Mouse (Mus musculus): Measurements from ENCODE around the gene Nr5a2.

Gene Nr5a2

DNA sequence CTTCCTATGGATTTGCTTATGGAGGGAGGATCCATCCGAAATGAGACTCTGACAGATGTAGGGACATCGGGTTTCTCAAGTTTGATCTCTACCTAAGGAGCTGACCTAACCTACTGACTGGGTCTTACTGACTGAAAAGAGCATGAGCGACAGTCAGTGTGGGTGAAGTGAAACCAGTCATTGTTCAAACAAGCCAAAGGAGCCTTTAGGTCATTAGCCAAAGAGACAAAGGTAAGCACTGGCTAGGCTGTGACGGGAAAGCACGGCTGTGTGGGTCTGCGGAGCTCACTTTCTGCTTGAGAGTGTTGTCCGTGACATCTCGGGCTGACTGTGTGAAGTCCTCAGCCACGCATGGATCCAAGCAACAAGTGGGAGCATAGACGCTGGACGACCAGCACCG lies 50.1 kb downstream of the Nr5a2 start:
- DNase-seq (ENCODE audit: low read depth): no peak

- no peak for DNase-seq (ENCODE audit: low read depth)
Observed at GRCm38 (mm10) chr1:136909494-136910037, 50.7 kb downstream of the Nr5a2 start.

GRCm38 (mm10) chr1:136898130-136898529 lies 62.1 kb downstream of the Nr5a2 start:
- DNase-seq (ENCODE audit: low read depth): no peak

DNA sequence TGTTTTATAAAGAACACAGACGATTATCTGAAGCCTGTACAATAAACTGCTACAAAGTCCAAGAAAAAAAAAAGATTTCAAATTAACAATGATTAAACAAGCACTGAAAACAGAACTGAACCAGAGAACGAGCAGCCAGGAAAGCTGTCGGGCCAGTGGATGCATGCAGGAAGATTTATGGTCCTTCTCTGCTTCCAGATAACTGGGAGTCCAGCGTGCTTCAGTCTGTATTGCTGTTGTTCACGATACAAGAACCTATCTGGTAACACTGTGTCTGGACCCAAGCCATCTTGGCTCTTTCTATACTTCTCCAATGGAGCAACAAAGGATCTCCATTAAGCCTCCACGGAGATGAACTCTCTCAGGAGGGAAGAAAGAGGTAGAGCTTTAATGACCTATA lies 63.9 kb downstream of the Nr5a2 start:
- no peak for DNase-seq (ENCODE audit: low read depth)

DNA sequence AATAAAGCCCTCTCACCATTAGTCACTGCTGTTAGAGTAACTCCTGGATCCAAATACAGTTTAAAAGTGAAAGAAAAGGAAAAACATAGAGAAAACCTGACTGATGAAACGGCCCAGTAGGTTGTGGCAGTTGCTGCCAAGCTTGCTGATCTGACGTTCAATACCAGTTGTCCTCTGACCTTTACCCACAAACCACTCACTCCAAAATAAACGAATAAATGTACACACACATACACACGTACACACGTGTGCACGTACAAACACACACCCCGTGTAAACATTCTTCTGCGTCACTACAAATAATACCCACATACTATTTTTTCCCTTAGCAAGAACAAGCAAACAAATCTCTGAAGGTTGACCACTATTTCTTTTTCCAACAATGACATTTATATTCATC lies 64.4 kb downstream of the Nr5a2 start:
- DNase-seq (ENCODE audit: low read depth): no peak

- DNase-seq (ENCODE audit: low read depth): no peak
Observed at GRCm38 (mm10) chr1:136894753-136895152, 65.5 kb downstream of the Nr5a2 start.

- DNase-seq (ENCODE audit: low read depth): no peak
Observed at GRCm38 (mm10) chr1:136893162-136893561, 67.1 kb downstream of the Nr5a2 start.

DNA sequence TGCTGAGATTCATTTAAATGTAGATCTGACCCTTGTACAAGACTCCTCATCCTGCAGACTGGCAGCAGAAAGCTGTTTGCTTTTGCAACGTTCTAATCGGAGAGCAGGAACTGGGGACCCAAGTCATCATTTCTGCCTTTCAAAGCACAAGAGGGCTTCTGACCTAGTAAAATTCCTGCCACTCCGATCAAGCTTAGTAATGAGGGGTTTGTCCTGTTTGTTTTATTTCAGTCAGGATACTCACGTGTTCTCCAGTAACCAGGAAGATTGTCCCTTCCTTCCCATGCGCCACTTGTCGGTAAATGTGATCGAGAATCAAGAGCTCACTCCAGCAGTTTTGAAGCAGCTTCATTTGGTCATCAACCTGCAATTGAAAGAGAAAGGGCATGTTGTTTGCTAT lies 69.8 kb downstream of the Nr5a2 start:
- DNase-seq (ENCODE audit: low read depth): no peak

DNA sequence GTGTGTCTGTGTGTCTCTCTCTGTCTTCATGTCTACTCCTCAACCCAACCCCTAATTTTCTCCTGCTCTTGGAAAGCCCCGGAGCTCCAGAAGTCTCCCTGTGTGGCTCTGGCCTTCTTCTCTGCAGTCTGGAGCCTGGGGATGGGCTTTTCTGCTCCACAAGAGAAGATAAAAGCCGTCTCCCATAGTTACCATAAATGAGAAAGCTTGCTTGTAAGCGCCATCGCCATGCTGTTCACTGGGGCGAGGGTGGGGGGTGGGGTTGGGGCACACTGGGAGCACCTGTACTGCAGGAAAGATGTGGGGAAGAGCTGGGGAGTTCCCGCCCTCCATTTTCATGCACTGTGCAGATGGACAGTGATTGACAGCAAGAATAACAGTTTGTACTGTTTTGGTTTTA lies 71.5 kb downstream of the Nr5a2 start:
- DNase-seq (ENCODE audit: low read depth): no peak

DNA sequence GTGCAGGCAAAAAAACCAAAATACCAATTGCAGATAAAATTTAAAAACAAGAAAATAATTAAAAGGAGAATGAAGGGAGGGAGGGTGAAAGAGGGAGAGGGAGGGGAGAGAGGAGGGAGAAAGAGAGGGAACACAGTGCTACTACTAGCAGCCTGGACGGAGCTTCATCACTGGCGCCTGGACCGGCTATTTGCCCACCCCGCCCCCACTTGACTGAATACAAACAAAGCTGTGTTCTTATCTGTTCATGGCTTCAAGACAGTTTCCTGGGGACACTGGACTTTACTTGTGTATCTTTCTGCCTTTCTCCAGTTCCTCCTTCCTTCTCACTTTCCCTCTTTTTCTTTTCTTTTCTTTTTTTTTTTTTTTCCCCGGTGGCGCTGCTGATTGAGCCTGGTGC lies 73.6 kb downstream of the Nr5a2 start:
- DNase-seq (ENCODE audit: low read depth): no peak

DNA sequence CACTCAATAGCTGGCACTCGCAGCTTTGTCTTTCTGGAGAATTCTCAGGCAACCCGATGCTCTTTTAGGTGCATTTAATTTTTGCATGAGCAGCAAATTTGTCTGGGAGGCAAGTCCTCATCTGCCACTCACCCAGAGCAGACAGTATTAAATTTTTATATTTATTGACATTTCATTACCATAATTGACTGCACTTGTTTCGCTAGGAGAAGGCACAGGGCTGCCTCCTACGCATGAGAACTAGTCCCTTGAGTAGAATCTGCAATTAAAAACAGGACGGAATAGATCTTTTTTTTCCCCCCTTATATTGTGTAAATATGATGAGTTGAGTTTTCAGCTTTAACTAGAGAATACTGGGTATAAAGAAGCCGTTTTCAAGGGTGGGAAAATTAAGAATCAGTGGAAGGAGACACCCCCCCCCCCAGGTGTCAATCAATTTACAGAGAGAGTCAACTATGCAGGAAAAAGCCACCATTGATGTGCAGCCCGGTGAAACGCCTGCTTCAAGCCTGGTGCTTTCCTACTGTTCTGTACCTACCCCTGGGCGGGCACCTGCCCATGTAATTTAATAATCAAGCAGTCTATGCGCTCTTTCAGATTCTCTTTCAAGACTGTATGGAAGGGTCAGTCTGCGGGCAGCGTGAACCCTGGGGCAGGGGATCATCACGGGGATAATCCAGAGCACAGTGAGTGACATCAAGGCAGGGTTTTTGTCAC lies 76.6 kb downstream of the Nr5a2 start:
- DNase-seq (ENCODE audit: low read depth): no peak

DNA sequence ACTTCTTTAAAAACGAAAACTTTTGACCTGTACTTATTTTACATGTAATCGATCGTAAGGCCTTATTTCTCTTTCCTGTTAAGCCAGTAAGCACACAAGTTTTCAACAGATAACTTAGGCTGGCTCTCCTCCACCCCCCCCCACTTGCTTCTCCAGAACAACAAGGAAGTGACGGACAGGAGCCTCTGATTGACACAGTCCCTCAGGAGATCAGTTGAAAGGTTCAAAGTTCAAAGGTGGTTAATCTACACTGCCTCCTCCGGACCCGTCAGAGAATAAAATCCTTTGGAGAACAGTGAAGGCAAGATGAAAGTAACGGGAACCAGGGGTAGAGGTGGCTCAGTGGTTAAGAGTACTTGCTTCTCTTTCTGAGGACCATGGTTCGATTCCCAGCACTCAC lies 80.0 kb downstream of the Nr5a2 start:
- DNase-seq (ENCODE audit: low read depth): no peak

- DNase-seq (ENCODE audit: low read depth): no peak
Observed at GRCm38 (mm10) chr1:136875006-136875405, 85.2 kb downstream of the Nr5a2 start.

- DNase-seq (ENCODE audit: low read depth): no peak
Observed at GRCm38 (mm10) chr1:136868955-136869354, 91.3 kb downstream of the Nr5a2 start.

GRCm38 (mm10) chr1:136868285-136868684 lies 92.0 kb downstream of the Nr5a2 start:
- no peak for DNase-seq (ENCODE audit: low read depth)

- DNase-seq (ENCODE audit: low read depth): peak; percentile 2
Observed at GRCm38 (mm10) chr1:136866481-136867092, 93.7 kb downstream of the Nr5a2 start.

- no peak for DNase-seq (ENCODE audit: low read depth)
Observed at GRCm38 (mm10) chr1:136863209-136863608, 97.0 kb downstream of the Nr5a2 start.

DNA sequence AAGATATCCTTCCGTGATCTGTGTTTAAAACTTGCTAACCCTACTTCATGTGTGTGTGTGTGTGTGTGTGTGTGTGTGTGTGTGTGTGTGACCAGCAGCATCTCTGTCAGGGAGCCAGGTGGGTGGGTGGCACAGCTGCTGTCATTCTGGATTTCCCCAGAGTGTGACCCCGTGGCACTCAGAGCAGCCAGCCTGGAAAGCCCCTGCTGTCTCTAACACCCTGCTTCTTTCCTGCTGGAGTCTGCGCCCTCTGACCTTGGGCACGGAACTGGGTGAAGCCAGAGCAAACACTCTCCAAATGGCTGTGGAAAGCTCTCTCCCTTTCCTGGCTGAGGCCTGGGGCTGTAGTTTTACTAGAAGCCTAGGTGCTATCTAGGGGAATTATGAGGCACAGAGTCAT lies 100.8 kb downstream of the Nr5a2 start:
- DNase-seq (ENCODE audit: low read depth): no peak

DNA sequence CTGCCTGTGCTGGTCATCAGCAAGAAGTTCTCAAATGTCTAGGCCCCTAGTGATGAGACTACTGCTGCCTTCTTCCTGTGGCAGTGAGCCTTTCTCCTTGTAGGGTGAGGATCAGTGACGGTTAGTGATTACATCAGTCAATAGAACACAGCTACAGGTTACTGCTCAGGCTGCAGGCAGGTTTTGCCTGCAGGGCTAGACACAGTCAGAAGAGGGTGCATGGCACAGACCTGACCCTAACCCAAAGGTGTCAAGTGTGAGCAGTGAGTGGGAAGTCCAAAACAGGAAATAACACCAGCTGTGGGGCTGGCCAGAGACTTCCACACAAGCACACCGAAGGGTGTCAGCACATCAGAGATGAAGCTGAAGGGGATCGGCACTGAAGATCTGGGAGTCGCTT lies 101.5 kb downstream of the Nr5a2 start:
- DNase-seq (ENCODE audit: low read depth): no peak

- peak; percentile 5 for DNase-seq (ENCODE audit: low read depth)
Observed at GRCm38 (mm10) chr1:136856104-136856503, 104.1 kb downstream of the Nr5a2 start.

DNA sequence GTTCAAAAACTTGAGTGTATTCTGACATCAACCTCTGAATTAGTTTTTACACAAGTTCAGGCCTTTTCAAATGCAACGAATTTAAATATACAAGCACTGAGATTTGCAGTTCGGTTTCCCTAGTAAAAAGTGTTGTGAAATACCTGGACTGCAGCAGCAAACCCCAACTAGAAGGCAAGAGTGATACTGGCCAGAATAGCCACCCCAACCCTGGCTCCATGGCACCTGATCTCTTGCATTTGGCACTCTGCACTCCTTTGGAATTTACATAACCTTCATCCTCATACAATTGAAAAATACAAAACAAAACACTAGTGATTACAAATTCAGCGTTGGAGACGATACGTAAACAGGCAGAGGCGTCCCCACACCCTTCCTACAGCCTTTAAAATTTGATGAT lies 111.5 kb downstream of the Nr5a2 start:
- DNase-seq (ENCODE audit: low read depth): no peak

GRCm38 (mm10) chr1:136846081-136846480 lies 114.2 kb downstream of the Nr5a2 start:
- DNase-seq (ENCODE audit: low read depth): no peak

- DNase-seq (ENCODE audit: low read depth): no peak
Observed at GRCm38 (mm10) chr1:136845341-136845740, 114.9 kb downstream of the Nr5a2 start.

DNA sequence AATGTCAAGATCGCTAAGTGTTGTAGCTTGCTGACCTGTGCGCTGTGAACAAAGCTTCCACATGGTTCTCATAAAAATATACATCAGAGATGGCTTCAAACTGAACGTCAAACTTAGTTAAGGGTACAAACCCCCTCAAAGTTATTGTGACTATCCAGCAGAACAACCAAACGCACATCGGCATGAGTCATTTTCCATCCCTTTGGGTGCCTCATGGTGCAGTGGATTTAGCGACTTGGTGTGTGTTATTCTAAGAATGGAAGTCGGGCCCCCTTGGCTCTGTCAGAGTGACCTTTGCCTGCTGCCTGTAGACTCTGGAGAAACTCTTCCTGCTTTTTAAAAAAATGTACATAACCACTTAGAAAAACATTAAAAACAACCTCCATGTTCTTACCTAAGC lies 119.7 kb downstream of the Nr5a2 start:
- DNase-seq (ENCODE audit: low read depth): no peak

Data from 416B (cell line).